Mouse (Mus musculus) gastrocnemius, postnatal 4 days (tissue): ENCODE measurements around the gene Tnfrsf18. TPM values are rescaled to one million over a fixed set of nuclear protein-coding genes. Genes with fewer than 3 reads are reported as not detected.
A peak's percentile ranks its signal among the peaks of the same experiment; 100 is the strongest.

Experiments used
- DNase-seq, 2 experiments: peaks; one replicate each; pipeline ENCODE4 v3.0.0; 2021 to 2022; ENCODE audit warnings: low spot score in 2 of 2, mixed read lengths in 2 of 2
- microRNA-seq: library from miRNA; unstranded; fragments of <30 nt; microRNA quantifications from one replicate; pipeline ENCODE4 v1.2.0, GENCODE M21; 2021
- total RNA-seq, 2 experiments: library from RNA; stranded (reverse); gene quantifications; 2 replicates each; pipeline ENCODE4 v1.2.3; 2021

The Tnfrsf18 gene
- total RNA-seq, 2 experiments from 2014 or later = 0.62 to 0.66 TPM

DNA sequence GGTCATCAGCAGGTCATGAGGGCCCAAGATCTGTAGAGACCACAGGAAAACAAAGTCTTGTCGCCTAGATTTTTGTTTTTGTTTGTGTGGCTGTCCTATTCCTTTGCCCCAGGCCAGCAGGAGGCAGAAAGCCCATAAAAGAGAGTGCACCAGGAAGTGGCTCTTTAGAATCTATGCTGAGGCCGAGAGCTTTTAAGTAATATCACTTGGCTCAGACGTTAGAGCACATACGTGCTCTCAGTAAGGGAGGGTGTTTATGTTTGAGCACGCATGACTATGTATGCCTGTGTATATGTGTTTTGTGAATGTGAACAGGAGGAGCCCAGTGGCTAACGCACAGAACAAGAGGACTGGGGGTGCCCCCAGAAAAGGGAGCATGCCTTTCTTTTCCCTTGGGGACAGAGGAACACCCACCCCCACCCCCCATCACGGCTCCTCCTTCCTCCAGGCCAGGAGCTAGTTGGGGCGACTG, 51.0 kb downstream of the Tnfrsf18 start:
- DNase-seq = no peak

DNA sequence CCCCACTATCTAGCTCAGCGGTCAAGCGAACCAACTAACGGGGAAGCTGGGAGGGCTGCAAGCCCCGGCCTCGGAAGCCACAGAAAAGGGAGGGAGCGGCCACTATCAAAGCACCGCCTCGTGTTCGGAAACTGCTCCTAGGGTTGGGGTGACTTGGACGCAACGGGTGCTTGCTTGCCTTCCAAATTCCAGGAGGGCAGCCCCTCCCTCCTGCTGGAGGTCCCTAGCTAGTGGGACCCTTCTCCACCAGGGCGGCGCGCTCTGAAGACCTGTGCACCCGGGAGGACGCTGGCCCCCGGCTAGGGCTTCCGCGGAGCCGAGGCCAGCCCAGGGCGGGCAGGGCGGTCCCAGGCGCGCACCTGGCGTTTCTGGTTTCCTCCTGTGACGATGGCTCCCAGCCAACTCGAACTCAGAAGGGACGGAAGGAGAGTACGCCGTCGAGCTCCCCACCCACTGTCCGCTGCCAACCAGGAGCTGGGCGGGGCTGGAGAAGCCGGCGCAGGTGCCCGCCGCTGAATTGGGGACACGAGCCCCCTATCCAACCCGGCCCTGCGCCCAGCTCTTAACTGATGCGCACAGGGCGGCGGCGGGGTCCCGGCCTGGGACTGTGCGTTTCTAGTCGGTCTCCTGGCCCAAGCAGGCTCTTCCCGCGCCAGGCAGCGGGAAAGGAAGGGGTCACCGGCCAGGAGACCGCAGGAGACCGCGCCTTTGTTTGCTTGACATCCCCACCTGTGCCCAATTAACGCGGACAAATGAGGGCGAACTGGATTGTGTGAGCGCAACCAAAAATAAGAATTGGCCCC, 51.7 kb downstream of the Tnfrsf18 start:
- peak in 1 of 2 experiments; percentile 17 for DNase-seq

Small RNA genes within 50 kb of the gene (microRNA-seq; reads per million reads assigned to microRNA genes)
- gene Mir200a (2.3 reads per million, percentile 4 among the genes with 10 or more reads in this experiment), gene Mir200b (17.4 reads per million, percentile 33 among the genes with 10 or more reads in this experiment), gene Mir429 (9.3 reads per million, percentile 26 among the genes with 10 or more reads in this experiment)

Other genes with a start within 250 kb of the Tnfrsf18 start
- gene Tmem88b, start 240.3 kb upstream of the Tnfrsf18 start, total RNA-seq = 1 to 10 TPM; 3.8 to 5.1 TPM
- gene Ankrd65, start 235.7 kb upstream of the Tnfrsf18 start, total RNA-seq = under 1 TPM in 1 of 2 experiments, not detected in 1; 0.39 TPM
- 10 to 100 TPM; 61.5 to 67.5 TPM for gene Mrpl20, start 223.3 kb upstream of the Tnfrsf18 start, total RNA-seq
- 10 to 100 TPM; 58.0 to 71.0 TPM for gene Ccnl2, start 213.7 kb upstream of the Tnfrsf18 start, total RNA-seq
- 10 to 100 TPM; 80.6 to 80.9 TPM for gene Aurkaip1, start 194.9 kb upstream of the Tnfrsf18 start, total RNA-seq
- 100 to 1,000 TPM; 138 to 147 TPM for gene Mxra8, start 186.5 kb upstream of the Tnfrsf18 start, total RNA-seq
- gene Dvl1, start 178.8 kb upstream of the Tnfrsf18 start, total RNA-seq = 10 to 100 TPM; 82.1 to 85.1 TPM
- gene Tas1r3, start 162.8 kb upstream of the Tnfrsf18 start, total RNA-seq = under 1 TPM; 0.26 to 0.34 TPM
- 10 to 100 TPM; 14.0 to 17.6 TPM for gene Cptp, start 156.7 kb upstream of the Tnfrsf18 start, total RNA-seq
- 10 to 100 TPM; 22.0 to 25.2 TPM for gene Ints11, start 156.6 kb upstream of the Tnfrsf18 start, total RNA-seq
- gene Pusl1, start 134.4 kb upstream of the Tnfrsf18 start, total RNA-seq = 10 to 100 TPM; 27.4 to 30.1 TPM
- gene Acap3, start 134.3 kb upstream of the Tnfrsf18 start, total RNA-seq = 10 to 100 TPM; 30.1 to 31.6 TPM
- gene Ube2j2, start 82.3 kb upstream of the Tnfrsf18 start, total RNA-seq = 10 to 100 TPM; 59.6 to 74.0 TPM
- 10 to 100 TPM; 24.0 to 36.0 TPM for gene C1qtnf12, start 63.8 kb upstream of the Tnfrsf18 start, total RNA-seq
- gene B3galt6, start 33.5 kb upstream of the Tnfrsf18 start, total RNA-seq = 1 to 10 TPM; 4.8 to 6.0 TPM
- gene Sdf4, start 33.3 kb upstream of the Tnfrsf18 start, total RNA-seq = 100 to 1,000 TPM; 116 to 117 TPM
- 1 to 10 TPM in 1 of 2 experiments, under 1 TPM in 1; 0.93 to 1.4 TPM for gene Tnfrsf4, start 12.3 kb upstream of the Tnfrsf18 start, total RNA-seq
- gene Ttll10, start 33.2 kb downstream of the Tnfrsf18 start, total RNA-seq = not detected
- 10 to 100 TPM in 1 of 2 experiments, 1 to 10 TPM in 1; 9.8 to 12.1 TPM for gene 9430015G10Rik, start 83.8 kb downstream of the Tnfrsf18 start, total RNA-seq
- under 1 TPM; 0.25 to 0.26 TPM for gene Rnf223, start 104.3 kb downstream of the Tnfrsf18 start, total RNA-seq
- gene Agrn, start 171.3 kb downstream of the Tnfrsf18 start, total RNA-seq = 10 to 100 TPM; 53.2 to 57.1 TPM
- under 1 TPM in 1 of 2 experiments, not detected in 1; 0.49 TPM for gene Isg15, start 174.7 kb downstream of the Tnfrsf18 start, total RNA-seq
- gene AW011738, start 177.1 kb downstream of the Tnfrsf18 start, total RNA-seq = 1 to 10 TPM; 3.6 to 4.1 TPM
- 10 to 100 TPM; 30.8 to 32.7 TPM for gene Perm1, start 189.7 kb downstream of the Tnfrsf18 start, total RNA-seq
- 10 to 100 TPM; 11.5 to 12.2 TPM for gene Plekhn1, start 208.7 kb downstream of the Tnfrsf18 start, total RNA-seq
- gene Noc2l, start 209.8 kb downstream of the Tnfrsf18 start, total RNA-seq = 10 to 100 TPM; 30.4 to 31.0 TPM
- gene Samd11, start 229.5 kb downstream of the Tnfrsf18 start, total RNA-seq = under 1 TPM; 0.10 to 0.26 TPM